Mouse (Mus musculus): ENCODE data around the gene Cd300lf.

The Cd300lf gene

GRCm38 (mm10) chr11:115161578-115162204 lies 27.9 kb upstream of the Cd300lf start:
- DNase-seq (ENCODE audit: extremely low read depth, insufficient read length, low spot score), result no peak

DNA sequence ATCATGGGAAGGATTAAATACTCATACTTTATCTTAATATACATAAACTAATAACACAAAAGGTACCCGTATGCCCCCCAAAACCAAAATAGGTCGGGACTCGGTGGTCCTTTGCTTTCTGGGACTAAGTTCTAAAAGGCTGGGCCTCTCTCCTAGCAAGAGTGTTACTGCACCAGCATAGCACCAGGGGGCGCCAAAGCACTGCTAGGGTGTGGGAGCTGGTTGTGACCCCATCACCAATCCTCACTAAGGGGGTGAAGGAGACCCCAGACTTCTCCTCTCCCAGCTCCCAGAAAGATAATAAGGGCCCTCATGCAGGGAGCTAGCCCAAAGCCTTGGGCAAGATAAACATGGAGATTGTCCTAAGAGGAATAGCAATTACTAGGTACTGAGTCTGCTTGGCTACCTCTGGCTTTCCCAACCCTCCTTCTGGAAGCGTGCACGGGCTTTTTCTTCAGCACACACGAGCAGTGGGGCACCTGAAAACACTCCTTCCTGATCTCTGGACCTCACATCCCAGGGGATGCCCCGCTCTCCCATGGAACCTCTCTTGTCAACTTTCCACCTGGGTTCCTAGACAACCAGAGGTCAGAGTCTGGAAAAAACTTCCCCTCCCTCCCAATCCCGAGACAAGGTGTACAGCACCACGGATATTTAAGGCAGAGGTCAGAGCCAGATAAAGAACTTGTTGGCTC lies 27.2 kb upstream of the Cd300lf start:
- no peak for DNase-seq (ENCODE audit: extremely low read depth, insufficient read length, low spot score)

DNA sequence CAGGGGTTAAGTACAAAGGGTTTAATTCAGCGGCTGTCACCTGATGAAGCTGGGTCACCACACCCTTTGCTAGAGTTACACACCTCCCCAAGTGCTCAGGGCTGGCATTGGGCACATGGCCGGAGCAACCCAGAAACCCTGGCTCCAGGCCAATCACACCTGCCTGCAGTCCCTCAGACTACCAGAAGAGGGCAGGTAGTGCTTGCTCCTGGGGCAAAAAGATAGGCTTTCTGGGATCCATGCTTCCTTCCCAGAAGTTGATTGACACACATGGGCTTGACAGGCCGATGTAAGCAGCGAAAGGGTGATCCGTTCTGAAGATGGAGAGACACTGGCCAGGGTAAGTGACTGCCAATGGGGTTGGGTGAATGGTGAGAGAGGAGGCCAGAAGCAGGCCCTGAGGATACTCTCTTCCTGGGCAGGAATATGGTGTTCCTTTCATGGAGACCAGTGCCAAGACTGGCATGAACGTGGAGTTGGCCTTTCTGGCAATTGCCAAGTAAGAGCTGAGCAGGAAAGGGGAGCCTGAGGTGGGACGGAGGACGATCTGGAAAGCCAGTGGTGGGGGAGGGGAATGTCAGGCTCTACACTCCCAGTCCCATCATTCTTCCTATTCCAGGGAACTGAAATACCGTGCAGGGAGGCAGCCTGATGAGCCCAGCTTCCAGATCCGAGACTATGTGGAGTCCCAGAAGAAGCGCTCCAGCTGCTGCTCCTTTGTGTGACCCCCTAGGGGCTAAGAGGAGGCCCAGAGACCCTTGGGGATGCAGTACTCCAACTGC lies 26.4 kb upstream of the Cd300lf start:
- peak; percentile 78 for DNase-seq (ENCODE audit: extremely low read depth, insufficient read length, low spot score)

DNA sequence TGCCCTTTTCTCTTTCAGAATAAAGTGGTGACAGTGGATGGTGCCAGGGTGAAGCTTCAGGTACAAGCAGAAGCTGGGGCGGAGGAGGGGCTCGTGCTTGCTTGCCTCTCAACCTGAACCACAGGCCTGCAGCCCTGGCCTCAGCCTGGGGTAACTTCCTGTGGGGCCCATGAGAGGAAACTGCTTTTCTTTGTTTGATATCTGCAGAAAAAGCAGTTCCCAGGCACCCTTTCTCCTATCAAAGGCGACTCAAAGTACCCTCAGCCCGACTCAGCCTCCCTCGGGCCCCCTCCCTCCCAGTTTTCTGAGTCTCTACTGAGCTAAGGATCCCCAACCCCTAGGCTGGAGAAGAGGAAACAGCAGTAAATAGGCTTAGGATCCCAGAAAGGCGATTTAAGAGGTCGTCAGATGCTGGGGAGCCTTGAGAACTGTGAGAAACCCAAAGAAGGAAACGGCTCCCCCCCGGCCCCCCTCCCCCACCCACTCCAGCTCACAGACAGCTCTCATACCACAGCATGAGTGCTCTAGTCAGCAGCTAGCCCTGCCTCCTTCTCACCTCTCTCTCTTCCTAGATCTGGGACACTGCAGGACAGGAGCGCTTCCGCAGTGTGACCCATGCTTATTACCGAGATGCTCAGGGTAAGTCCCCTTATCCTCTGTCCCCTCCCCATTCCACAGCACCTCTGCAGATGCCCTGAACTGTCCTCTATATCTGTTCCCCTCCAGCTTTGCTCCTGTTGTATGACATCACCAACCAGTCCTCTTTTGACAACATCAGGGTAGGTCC lies 24.3 kb upstream of the Cd300lf start:
- no peak for DNase-seq (ENCODE audit: extremely low read depth, insufficient read length, low spot score)

GRCm38 (mm10) chr11:115155053-115155634 lies 21.4 kb upstream of the Cd300lf start:
- DNase-seq (ENCODE audit: extremely low read depth, insufficient read length, low spot score), result no peak

DNA sequence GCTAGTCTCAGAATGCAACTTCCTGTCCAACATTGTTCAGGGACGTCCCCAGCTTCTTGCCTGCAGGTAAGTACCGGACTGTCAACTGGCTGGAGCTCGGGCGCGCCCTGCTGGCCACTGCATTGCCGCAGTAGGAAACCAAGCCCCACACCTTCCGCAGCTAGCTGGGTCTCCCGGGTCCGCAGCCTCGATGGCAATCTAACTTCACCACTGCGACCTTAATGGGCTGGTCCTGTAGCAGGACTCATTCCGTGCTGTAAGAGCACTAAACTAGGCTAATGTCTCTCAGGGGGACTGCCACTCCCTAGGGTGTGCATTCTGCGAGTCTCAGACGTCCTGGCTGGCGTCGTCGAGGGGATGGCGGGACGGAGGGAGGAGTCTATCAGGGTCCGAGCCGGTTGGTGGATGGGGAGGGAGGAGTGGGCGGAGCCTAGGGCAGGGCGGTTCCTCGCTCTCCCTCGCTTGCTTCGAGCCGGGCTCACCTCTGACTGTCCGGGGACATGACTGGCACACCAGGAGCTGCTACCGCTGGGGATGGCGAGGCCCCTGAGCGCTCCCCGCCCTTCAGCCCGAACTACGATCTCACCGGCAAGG lies 20.0 kb upstream of the Cd300lf start:
- no peak for DNase-seq (ENCODE audit: extremely low read depth, insufficient read length, low spot score)

DNA sequence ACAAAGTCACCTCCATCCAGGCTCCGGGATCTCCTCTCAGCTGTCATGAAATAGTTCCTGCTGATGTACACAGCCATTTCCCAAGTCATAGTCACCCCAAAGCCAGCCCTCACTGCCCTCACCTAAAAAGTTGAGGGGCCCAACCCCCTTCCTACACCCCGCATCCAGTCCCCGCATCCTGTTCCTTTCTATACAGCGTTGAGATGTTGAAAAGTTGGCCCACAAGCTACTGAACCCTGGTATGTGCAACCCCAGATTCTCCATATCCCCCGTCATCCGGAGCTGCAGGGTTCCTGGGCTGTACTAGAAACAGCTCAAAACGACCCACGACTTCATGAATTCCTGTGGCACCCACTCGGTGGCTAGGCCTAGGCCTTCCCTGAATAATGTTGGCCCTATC lies 19.3 kb upstream of the Cd300lf start:
- DNase-seq (ENCODE audit: extremely low read depth, insufficient read length, low spot score), result no peak

GRCm38 (mm10) chr11:115151755-115152429 lies 18.1 kb upstream of the Cd300lf start:
- no peak for DNase-seq (ENCODE audit: extremely low read depth, insufficient read length, low spot score)

DNA sequence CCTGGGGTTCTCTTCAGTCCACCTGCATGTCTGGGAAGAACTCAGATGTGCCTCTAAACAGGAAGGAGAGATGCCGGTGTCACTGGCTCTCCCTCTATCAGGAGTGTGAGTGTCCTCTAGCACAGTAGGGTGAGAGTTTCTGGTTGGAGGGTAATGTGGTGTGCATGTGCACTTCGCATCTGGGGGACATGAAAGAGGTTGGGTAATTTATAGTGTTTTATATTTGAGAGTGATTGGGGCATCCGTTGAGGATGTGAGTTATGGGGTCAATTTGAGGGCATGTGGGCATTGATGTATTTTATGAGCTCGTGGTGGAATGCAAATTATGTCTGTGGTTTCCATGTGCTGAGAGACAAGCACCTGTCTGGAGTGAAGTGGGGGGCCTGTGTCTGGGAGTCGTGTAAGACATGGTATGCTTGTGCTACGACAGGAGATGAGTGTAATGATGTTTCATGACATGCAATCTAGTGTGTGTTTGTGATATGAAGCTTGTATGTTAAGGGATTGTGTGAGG lies 17.0 kb upstream of the Cd300lf start:
- DNase-seq (ENCODE audit: extremely low read depth, insufficient read length, low spot score), result no peak

DNA sequence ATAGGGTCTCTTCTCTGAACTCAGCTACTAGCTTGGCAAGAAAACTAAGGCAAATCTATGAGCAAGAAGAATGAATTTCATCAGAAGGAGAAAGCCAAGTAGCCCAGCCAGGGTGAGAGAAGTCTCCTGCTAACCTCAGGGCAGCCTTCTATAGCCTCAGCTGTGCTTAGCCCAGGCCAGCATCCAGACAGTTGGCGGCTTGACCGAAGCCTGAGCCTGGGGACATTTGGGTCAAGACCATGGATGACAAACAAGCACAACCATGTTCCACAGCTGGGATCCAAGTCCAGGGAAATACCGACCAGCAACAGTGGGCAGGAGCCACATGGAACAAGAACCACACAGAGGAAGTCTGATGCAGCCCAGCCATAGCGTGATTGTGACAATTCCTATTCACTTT lies 14.0 kb upstream of the Cd300lf start:
- DNase-seq (ENCODE audit: extremely low read depth, insufficient read length, low spot score), result peak; percentile 61

GRCm38 (mm10) chr11:115141970-115142369 lies 8.2 kb upstream of the Cd300lf start:
- DNase-seq (ENCODE audit: extremely low read depth, insufficient read length, low spot score), result no peak

GRCm38 (mm10) chr11:115138597-115139262 lies 4.9 kb upstream of the Cd300lf start:
- DNase-seq (ENCODE audit: extremely low read depth, insufficient read length, low spot score), result no peak

GRCm38 (mm10) chr11:115131768-115132381 lies 1.9 kb downstream of the Cd300lf start:
- DNase-seq (ENCODE audit: extremely low read depth, insufficient read length, low spot score), result no peak

GRCm38 (mm10) chr11:115129508-115130126 lies 4.2 kb downstream of the Cd300lf start:
- DNase-seq (ENCODE audit: extremely low read depth, insufficient read length, low spot score), result no peak

DNA sequence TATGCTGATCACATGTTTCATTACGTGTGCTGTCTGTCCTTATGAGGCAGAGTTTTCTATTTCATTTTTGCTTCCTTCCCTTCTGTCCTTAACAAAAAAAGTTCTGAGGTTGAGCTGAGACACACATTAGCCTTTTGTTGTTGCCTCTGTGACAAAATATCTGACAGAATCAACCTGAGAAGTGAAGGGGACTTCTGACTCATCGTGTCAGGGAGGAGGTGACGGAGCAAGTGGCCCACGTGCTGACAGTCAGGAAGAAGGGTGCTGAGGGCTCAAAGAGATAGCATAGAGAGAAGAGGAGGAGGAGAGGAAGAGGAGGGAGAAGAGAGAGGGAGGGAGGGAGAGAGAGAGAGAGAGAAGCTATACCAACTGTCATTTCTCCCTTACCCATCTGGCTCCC lies 5.3 kb downstream of the Cd300lf start:
- DNase-seq (ENCODE audit: extremely low read depth, insufficient read length, low spot score), result no peak

GRCm38 (mm10) chr11:115119409-115119808 lies 14.4 kb downstream of the Cd300lf start:
- no peak for DNase-seq (ENCODE audit: extremely low read depth, insufficient read length, low spot score)

- DNase-seq (ENCODE audit: extremely low read depth, insufficient read length, low spot score), result no peak
Observed at GRCm38 (mm10) chr11:115112196-115112595, 21.6 kb downstream of the Cd300lf start.

GRCm38 (mm10) chr11:115110271-115110670 lies 23.5 kb downstream of the Cd300lf start:
- DNase-seq (ENCODE audit: extremely low read depth, insufficient read length, low spot score), result no peak
